Mouse (Mus musculus) heart, postnatal 0 days (tissue): ENCODE results near the gene Vps33b. TPM values are rescaled to one million over a fixed set of nuclear protein-coding genes. Genes with fewer than 3 reads are reported as not detected.

ENCODE experiments used
- ATAC-seq: fragments of 200-750 bp; cut with Nextera tagmentation; 2 replicates; pipeline ENCODE4 v1.8.0; 2017; ENCODE audit warnings: low read depth, moderate number of reproducible peaks, moderate library complexity; ENCODE audit not compliant: insufficient read depth
- DNase-seq: peaks from one replicate; pipeline ENCODE4 v3.0.0-alpha.2; 2016; ENCODE audit warnings: low spot score
- H3K27ac ChIP-seq: fragments of 300-500 bp; sonication (generic); 2 replicates; pipeline ENCODE4 v1.5.1; 2014; ENCODE audit warnings: low read depth, mild to moderate bottlenecking
- H3K27me3 ChIP-seq: fragments of 300-500 bp; sonication (generic); 2 replicates; pipeline ENCODE4 v1.6.1; 2014; ENCODE audit warnings: low read length, mixed read lengths; ENCODE audit not compliant: control insufficient read depth, insufficient read depth
- H3K36me3 ChIP-seq: fragments of 300-500 bp; sonication (generic); replicated peaks from 2 replicates; pipeline ENCODE4 v1.6.1; 2014; ENCODE audit warnings: low read length, mixed read lengths; ENCODE audit not compliant: control insufficient read depth, insufficient read depth
- H3K4me1 ChIP-seq: fragments of 300-500 bp; sonication (generic); 2 replicates; pipeline ENCODE4 v1.6.1; 2014; ENCODE audit warnings: antibody characterized with exemption; ENCODE audit not compliant: control insufficient read depth, insufficient read depth
- H3K4me2 ChIP-seq: fragments of 300-500 bp; sonication (generic); 2 replicates; pipeline ENCODE4 v1.6.1; 2014; ENCODE audit warnings: low read depth, mild to moderate bottlenecking, low read length, moderate library complexity
- H3K4me3 ChIP-seq: fragments of 300-500 bp; sonication (generic); 2 replicates; pipeline ENCODE4 v1.5.1; 2014; ENCODE audit warnings: low read depth, low read length
- H3K9ac ChIP-seq: fragments of 300-500 bp; sonication (generic); replicated peaks from 2 replicates; pipeline ENCODE4 v1.6.1; 2014; ENCODE audit warnings: low read depth, low read length, mixed read lengths
- H3K9me3 ChIP-seq: fragments of 300-500 bp; sonication (generic); replicated peaks from 2 replicates; pipeline ENCODE4 v1.6.1; 2016; ENCODE audit warnings: low read length; ENCODE audit not compliant: control insufficient read depth
- CTCF ChIP-seq: IDR thresholded peaks from 2 replicates; pipeline ENCODE4 v1.5.1; 2016; ENCODE audit warnings: antibody characterized with exemption, control low read depth, low read depth
- EP300 ChIP-seq: IDR thresholded peaks from 2 replicates; pipeline ENCODE4 v1.6.1; 2016; ENCODE audit warnings: antibody characterized with exemption, low read depth
- WGBS: fragments of 180-500 bp; shearing (Covaris S2); extraction: QIAGEN DNeasy Blood & Tissue Kit; methylation state at CpG from one replicate; pipeline ENCODE4 v1.1.7; 2014; 5-methylcytosine and 5-hydroxymethylcytosine counted together
- polyA plus RNA-seq: library from polyadenylated mRNA; unstranded; fragments of >200 nt; fragmentation: Nextera tagmentation; extraction: Ambion mirVana; gene quantifications from 2 replicates; pipeline ENCODE4 v1.2.1, GENCODE M21; 2015
- total RNA-seq: library from RNA; depleted of rRNA; stranded (reverse); fragments of >200 nt; gene quantifications from 2 replicates; pipeline ENCODE4 v1.2.3, GENCODE M21; 2014; ENCODE audit warnings: low replicate concordance

The Vps33b gene
- total and polyA plus RNA-seq, 2 experiments from 2014 or later, result 3.9 to 8.0 TPM

DNA sequence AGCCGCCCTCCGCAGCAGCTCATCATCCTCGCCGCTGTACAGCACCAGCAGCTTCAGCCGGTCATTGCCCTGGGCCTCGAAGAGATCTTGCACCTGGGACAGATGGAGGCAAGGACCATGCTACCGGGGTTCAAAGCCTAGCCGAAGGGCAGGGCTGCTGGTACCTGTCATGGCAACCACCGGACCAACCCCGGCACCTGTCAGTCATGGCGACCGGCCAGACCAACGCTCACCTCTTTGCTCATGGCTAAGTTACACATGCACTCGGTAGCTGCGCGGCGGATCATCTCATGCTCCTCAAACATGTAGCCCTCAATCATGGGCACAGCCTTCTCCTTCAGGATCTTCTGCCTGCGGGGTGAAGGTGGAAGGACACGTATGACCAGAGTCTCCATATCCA is 56.6 kb downstream of the Vps33b start:
- no peak overlapping the region for H3K4me3 ChIP-seq
- H3K36me3 ChIP-seq, result peaks cover 58% of the 10 kb centered on the region
- DNase-seq (no peak), ATAC-seq (no peak)
- no peaks in the 10 kb centered on the region for H3K27me3 ChIP-seq
- TF ChIP-seq CTCF (no peak), EP300 (no peak)
- H3K27ac ChIP-seq, result no peak overlapping the region
- 93% methylated on average over 19 of the region's 19 CpGs for WGBS
- no peaks in the 10 kb centered on the region for H3K9me3 ChIP-seq
- no peak overlapping the region for H3K4me2 ChIP-seq
- peaks cover 13% of the 10 kb centered on the region for H3K4me1 ChIP-seq
- no peak overlapping the region for H3K9ac ChIP-seq

GRCm38 (mm10) chr7:80330278-80330677 is 60.8 kb downstream of the Vps33b start:
- ATAC-seq, result no peak
- Histone ChIP-seq H3K27ac (no peak overlapping the region), H3K4me2 (no peak overlapping the region), H3K4me1 (no peaks in the 10 kb centered on the region), H3K9me3 (no peaks in the 10 kb centered on the region; the same call in 1 of the 2 replicates), H3K36me3 (peaks cover 95% of the 10 kb centered on the region), H3K27me3 (no peaks in the 10 kb centered on the region), H3K9ac (no peak overlapping the region), H3K4me3 (no peak overlapping the region)
- TF ChIP-seq CTCF, result no peak
- no peak for TF ChIP-seq EP300
- WGBS, result 89% methylated on average over 8 of the region's 8 CpGs
- DNase-seq, result no peak

GRCm38 (mm10) chr7:80331433-80331832 is 62.0 kb downstream of the Vps33b start:
- Histone ChIP-seq H3K36me3 (peaks cover 95% of the 10 kb centered on the region), H3K27ac (no peak overlapping the region), H3K4me3 (no peak overlapping the region), H3K27me3 (no peaks in the 10 kb centered on the region), H3K4me2 (no peak overlapping the region), H3K4me1 (no peaks in the 10 kb centered on the region), H3K9me3 (no peaks in the 10 kb centered on the region; the same call in 1 of the 2 replicates), H3K9ac (no peak overlapping the region)
- WGBS, result 94% methylated on average over 19 of the region's 19 CpGs
- DNase-seq, result no peak
- ATAC-seq, result no peak
- no peak for TF ChIP-seq CTCF
- no peak for TF ChIP-seq EP300

- Histone ChIP-seq H3K27ac (no peak overlapping the region), H3K9me3 (no peaks in the 10 kb centered on the region; the same call in 1 of the 2 replicates), H3K27me3 (no peaks in the 10 kb centered on the region), H3K4me2 (no peak overlapping the region), H3K9ac (no peak overlapping the region), H3K4me1 (peaks cover 12% of the 10 kb centered on the region), H3K36me3 (peaks cover 77% of the 10 kb centered on the region), H3K4me3 (no peak overlapping the region)
- 73% methylated on average over 4 of the region's 4 CpGs for WGBS
- DNase-seq, result no peak
- ATAC-seq, result no peak
- no peak for TF ChIP-seq EP300
- TF ChIP-seq CTCF, result no peak
Measured at GRCm38 (mm10) chr7:80334848-80335247, 65.4 kb downstream of the Vps33b start.

GRCm38 (mm10) chr7:80336932-80337331 is 67.5 kb downstream of the Vps33b start:
- Histone ChIP-seq H3K4me1 (peaks cover 16% of the 10 kb centered on the region), H3K36me3 (peaks cover 56% of the 10 kb centered on the region), H3K27ac (no peak overlapping the region), H3K9me3 (no peaks in the 10 kb centered on the region; the same call in 1 of the 2 replicates), H3K9ac (no peak overlapping the region), H3K27me3 (no peaks in the 10 kb centered on the region), H3K4me2 (no peak overlapping the region), H3K4me3 (no peak overlapping the region)
- no peak for TF ChIP-seq EP300
- no peak for TF ChIP-seq CTCF
- no peak for DNase-seq
- WGBS, result 86% methylated on average over 3 of the region's 3 CpGs
- no peak for ATAC-seq

- Histone ChIP-seq H3K4me3 (peak overlapping the region; percentile 66), H3K4me1 (peaks cover 23% of the 10 kb centered on the region), H3K4me2 (peak overlapping the region; percentile 67), H3K36me3 (peaks cover 33% of the 10 kb centered on the region), H3K9ac (peak overlapping the region; percentile 40), H3K27ac (no peak overlapping the region), H3K9me3 (no peaks in the 10 kb centered on the region), H3K27me3 (no peaks in the 10 kb centered on the region)
- 7% methylated on average over 17 of the region's 17 CpGs for WGBS
- ATAC-seq (no peak), DNase-seq (no peak)
- TF ChIP-seq EP300, result no peak
- TF ChIP-seq CTCF, result no peak
Measured at GRCm38 (mm10) chr7:80339371-80339770, 69.9 kb downstream of the Vps33b start.
